In the genomic region with DNA sequence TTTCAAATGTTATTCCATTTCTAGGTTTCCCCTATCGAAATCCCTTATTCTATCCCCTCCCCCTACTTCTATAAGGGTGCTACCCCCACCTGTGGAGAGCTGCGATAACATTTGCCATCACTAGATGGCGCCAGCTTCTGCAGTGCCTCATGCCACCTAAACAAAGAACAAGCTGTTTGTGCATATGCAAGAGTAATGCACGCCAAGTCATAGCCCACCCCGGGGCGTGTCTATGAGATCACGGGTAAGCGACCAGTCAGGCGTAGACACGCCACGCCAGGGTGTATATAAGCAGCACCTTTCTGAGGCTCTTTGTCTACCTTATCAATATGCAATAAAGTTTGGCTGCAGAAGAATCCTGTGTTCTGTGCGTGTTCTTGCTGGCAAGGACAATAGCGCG, we compare ENCODE assay signal across 11 mouse cellular contexts.
DNase-seq lines count a peak whose midpoint lies in the region; ATAC-seq and TF ChIP-seq lines count a peak whose summit lies in the region.
"Had no signal": no experiment of that assay in that cellular context is flagged by ENCODE, and none has a peak within 500 bp of the region (broad histone marks: within the 10 kb centered on the region; RNA-seq: fewer than 3 reads in every experiment).

No protein-coding gene starts in this region.

- ATAC-seq in liver, embryonic 11.5 days (replicated peaks; ENCODE audit: low FRiP score), result peak; percentile 30; the same call in 1 of the 2 replicates
- ATAC-seq in liver, embryonic 12.5 days, result no peak; the same call in none of the 2 replicates
- peak; percentile 38; the same call in 1 of the 2 replicates for ATAC-seq in midbrain, embryonic 13.5 days

- no peak overlapping the region for H3K9ac ChIP-seq in heart, adult 2 months (ENCODE audit: low read depth, low read length)
- H3K9ac ChIP-seq in liver, embryonic 11.5 days (ENCODE audit: low read depth, low read length), result no peak overlapping the region
- H3K9ac ChIP-seq in liver, embryonic 12.5 days, result no peak overlapping the region
- H3K9ac ChIP-seq in midbrain, embryonic 13.5 days (replicated peaks), result no peak overlapping the region

- H3K27ac ChIP-seq in heart, adult 2 months, result no peak overlapping the region
- no peak overlapping the region for H3K27ac ChIP-seq in liver, embryonic 11.5 days (ENCODE audit: low read depth, low read length)
- H3K27ac ChIP-seq in liver, embryonic 12.5 days, result no peak overlapping the region
- H3K27ac ChIP-seq in midbrain, embryonic 13.5 days, result no peak overlapping the region

- no peaks in the 10 kb centered on the region for H3K79me2 ChIP-seq in heart, adult 2 months (replicated peaks; ENCODE audit: control insufficient read depth, insufficient read depth, low read length)

- TF ChIP-seq CTCF in heart, adult 2 months (IDR thresholded peaks at IDR 0.05), result 0 out of 2 replicates have a peak, but pooled peaks have one; percentile 15

- no peak overlapping the region for H3K4me3 ChIP-seq in heart, adult 2 months
- no peak overlapping the region for H3K4me3 ChIP-seq in liver, embryonic 11.5 days (ENCODE audit: low read depth, low read length)
- no peak overlapping the region for H3K4me3 ChIP-seq in liver, embryonic 12.5 days
- no peak overlapping the region for H3K4me3 ChIP-seq in midbrain, embryonic 13.5 days (replicated peaks)

- no peaks in the 10 kb centered on the region for H3K27me3 ChIP-seq in heart, adult 2 months (ENCODE audit: control insufficient read depth, insufficient read depth, low read length)
- H3K27me3 ChIP-seq in liver, embryonic 11.5 days (replicated peaks; ENCODE audit: control insufficient read depth, insufficient read depth, low read length), result no peaks in the 10 kb centered on the region
- no peaks in the 10 kb centered on the region for H3K27me3 ChIP-seq in liver, embryonic 12.5 days (replicated peaks)
- no peaks in the 10 kb centered on the region for H3K27me3 ChIP-seq in midbrain, embryonic 13.5 days

- no peak for TF ChIP-seq POLR2A in heart, adult 2 months (IDR thresholded peaks at IDR 0.05; ENCODE audit: insufficient read depth, low read depth, low read length)

- DNase-seq in heart, adult 2 months, result no peak
- no peak for DNase-seq in heart, postnatal 10 days
- DNase-seq in liver, embryonic 11.5 days (ENCODE audit: low spot score), result no peak
- peak; percentile 48 for DNase-seq in ES-CJ7 (ENCODE audit: low read depth, low spot score)
- no peak for DNase-seq in gastrocnemius, postnatal 10 days
- DNase-seq in layer of hippocampus, postnatal 25 days (ENCODE audit: extremely low spot score in 1 of 2, low spot score in 1 of 2), result no peak
- DNase-seq: adrenal gland, postnatal 25 days; cerebellum, postnatal 14 days; lung, postnatal 36 days had no signal

- no peak overlapping the region for H3K4me2 ChIP-seq in liver, embryonic 11.5 days
- no peak overlapping the region for H3K4me2 ChIP-seq in liver, embryonic 12.5 days
- H3K4me2 ChIP-seq in midbrain, embryonic 13.5 days (replicated peaks), result no peak overlapping the region

- intact Hi-C loops in heart, adult 2 months (cut with DNase I), result no loop called here
- intact Hi-C loops in heart, postnatal 10 days (cut with DNase I), result no loop called here

- WGBS in heart, adult 2 months, result 85% methylated on average over 14 of the region's 14 CpGs
- 85% methylated on average over 14 of the region's 14 CpGs for WGBS in liver, embryonic 11.5 days
- 79% methylated on average over 14 of the region's 14 CpGs for whole genome bisulfite sequencing in liver, embryonic 12.5 days (ENCODE audit: insufficient replicate concordance)
- WGBS in midbrain, embryonic 13.5 days, result 89% methylated on average over 14 of the region's 14 CpGs

- H3K4me1 ChIP-seq in heart, adult 2 months (ENCODE audit: control insufficient read depth, insufficient read depth, low read length), result no peaks in the 10 kb centered on the region
- no peaks in the 10 kb centered on the region for H3K4me1 ChIP-seq in liver, embryonic 11.5 days (replicated peaks; ENCODE audit: control insufficient read depth, insufficient read depth, low read length)
- H3K4me1 ChIP-seq in liver, embryonic 12.5 days, result no peaks in the 10 kb centered on the region
- no peaks in the 10 kb centered on the region for H3K4me1 ChIP-seq in midbrain, embryonic 13.5 days (replicated peaks)

- H3K9me3 ChIP-seq in liver, embryonic 11.5 days (ENCODE audit: control insufficient read depth, low read length), result peaks cover 48% of the 10 kb centered on the region
- peaks cover 56% of the 10 kb centered on the region for H3K9me3 ChIP-seq in liver, embryonic 12.5 days (replicated peaks)
- H3K9me3 ChIP-seq in midbrain, embryonic 13.5 days, result peaks cover 75% of the 10 kb centered on the region

- H3K36me3 ChIP-seq in heart, adult 2 months (ENCODE audit: control insufficient read depth, insufficient read depth, low read length), result no peaks in the 10 kb centered on the region
- no peaks in the 10 kb centered on the region for H3K36me3 ChIP-seq in liver, embryonic 11.5 days (ENCODE audit: control insufficient read depth, insufficient read depth, low read length)
- no peaks in the 10 kb centered on the region for H3K36me3 ChIP-seq in liver, embryonic 12.5 days
- no peaks in the 10 kb centered on the region for H3K36me3 ChIP-seq in midbrain, embryonic 13.5 days

- no peak for TF ChIP-seq EP300 in heart, adult 2 months (IDR thresholded peaks at IDR 0.05; ENCODE audit: insufficient read depth, low read depth, low read length)
